Mouse (Mus musculus) adrenal gland, postnatal 25 days (tissue): Measurements from ENCODE around the gene Tmtc4. TPM values are rescaled to one million over a fixed set of nuclear protein-coding genes. Genes with fewer than 3 reads are reported as not detected.

Experiments
- DNase-seq: peaks from one replicate; pipeline ENCODE4 v3.0.0; 2021; ENCODE audit warnings: mixed read lengths
- long read RNA-seq: library from polyadenylated mRNA; stranded (forward); transcript quantifications from one replicate; pipeline ENCODE4 v2.0.0, GENCODE M21; 2021
- total RNA-seq: library from RNA; stranded (reverse); gene quantifications from 2 replicates; pipeline ENCODE4 v1.2.3, GENCODE M21; 2021

Gene Tmtc4
- 22.3 and 22.6 TPM in 2 replicates for total RNA-seq
- long read RNA-seq, transcript Tmtc4-201 (18 exons, 3,416 nt), result major isoform, 13 of 24 reads
- long read RNA-seq, partial matches to known transcripts, result 1 of 24 reads
- long read RNA-seq, other reads (novel, unspliced or antisense), result 10 of 24 reads

GRCm38 (mm10) chr14:122983226-122984215 is at the start of gene Tmtc4:
Gene Tmtc4 (minus strand): TSS chr14:122984035.
- DNase-seq, result peak; percentile 94

GRCm38 (mm10) chr14:123032435-123032834 is 48.6 kb upstream of the Tmtc4 start:
- DNase-seq, result no peak

- DNase-seq, result no peak
Measured at GRCm38 (mm10) chr14:123027876-123028275, 44.0 kb upstream of the Tmtc4 start.

- no peak for DNase-seq
Measured at GRCm38 (mm10) chr14:123022981-123023380, 39.1 kb upstream of the Tmtc4 start.

- DNase-seq, result no peak
Measured at GRCm38 (mm10) chr14:123016310-123016709, 32.5 kb upstream of the Tmtc4 start.

GRCm38 (mm10) chr14:123015687-123016086 is 31.9 kb upstream of the Tmtc4 start:
- DNase-seq, result no peak

- DNase-seq, result no peak
Measured at GRCm38 (mm10) chr14:123009108-123010018, 25.5 kb upstream of the Tmtc4 start.

- no peak for DNase-seq
Measured at GRCm38 (mm10) chr14:123008672-123009071, 24.8 kb upstream of the Tmtc4 start.

GRCm38 (mm10) chr14:123003715-123004114 is 19.9 kb upstream of the Tmtc4 start:
- no peak for DNase-seq

GRCm38 (mm10) chr14:123001391-123001790 is 17.6 kb upstream of the Tmtc4 start:
- no peak for DNase-seq

GRCm38 (mm10) chr14:122997465-122997864 is 13.6 kb upstream of the Tmtc4 start:
- no peak for DNase-seq

GRCm38 (mm10) chr14:122993935-122994334 is 10.1 kb upstream of the Tmtc4 start:
- DNase-seq, result no peak

- no peak for DNase-seq
Measured at GRCm38 (mm10) chr14:122992937-122993336, 9.1 kb upstream of the Tmtc4 start.

GRCm38 (mm10) chr14:122990521-122991052 is 6.8 kb upstream of the Tmtc4 start:
- peak; percentile 9 for DNase-seq

- DNase-seq, result no peak
Measured at GRCm38 (mm10) chr14:122986404-122986803, 2.6 kb upstream of the Tmtc4 start.

GRCm38 (mm10) chr14:122982571-122983225 is 1.1 kb downstream of the Tmtc4 start:
- peak; percentile 86 for DNase-seq

GRCm38 (mm10) chr14:122981831-122982485 is 1.9 kb downstream of the Tmtc4 start:
- DNase-seq, result no peak

GRCm38 (mm10) chr14:122978871-122979270 is 5.0 kb downstream of the Tmtc4 start:
- no peak for DNase-seq

- no peak for DNase-seq
Measured at GRCm38 (mm10) chr14:122977797-122978140, 6.1 kb downstream of the Tmtc4 start.

- DNase-seq, result no peak
Measured at GRCm38 (mm10) chr14:122977056-122977796, 6.6 kb downstream of the Tmtc4 start.
